8 mouse cellular contexts compared by ENCODE assay signal in genomic region chr8:19698722-19699121, GRCm38 (mm10). TPM values are rescaled to one million over a fixed set of nuclear protein-coding genes. Genes with fewer than 3 reads are reported as not detected.
DNase-seq lines count a peak whose midpoint lies in the region.
"Not testable (repeated sequence)": the region's sequence is repeated elsewhere in the genome, so short reads cannot be mapped to it uniquely, and the experiment has no call there.

No protein-coding gene starts in this region.

- peak; percentile 63 to 83 for DNase-seq in adrenal gland, adult (ENCODE audit: inconsistent age in 2 of 2, low spot score in 1 of 2)
- peak; percentile 67 for DNase-seq in cerebellum, adult 9-11 months
- DNase-seq in gastrocnemius, postnatal 10 days, result peak; percentile 67
- DNase-seq in kidney, postnatal 10 days, result peak; percentile 63
- DNase-seq in left cerebral cortex, postnatal 4 days, result peak; percentile 56
- DNase-seq in ovary, postnatal 14 days (ENCODE audit: low spot score), result peak; percentile 49
- peak; percentile 85 for DNase-seq in testis, postnatal 10 days (ENCODE audit: low spot score)
- DNase-seq in urinary bladder, postnatal 4 days (ENCODE audit: low spot score in 2 of 2), result peak; percentile 76 to 95

- intact Hi-C loops in left cerebral cortex, postnatal 4 days (cut with DNase I), result not testable (repeated sequence)

RNA-seq across cellular contexts. Expression of gene 4930467E23Rik, which starts 30.7 kb away (rescaled TPM):
- total RNA-seq in gastrocnemius, postnatal 10 days (2021), result under 1 TPM; 0.12 to 0.65 TPM
- total RNA-seq in left cerebral cortex, postnatal 4 days (2021), result not detected

Comparison
In these comparisons a context has a peak if more than half of its experiments do, and no peak if none do; other contexts are left out.
1. Peak in every context shown above with its lines: DNase-seq.